Mouse (Mus musculus) spleen, adult 2 months (tissue): ENCODE measurements around the gene Macrod2. TPM values are rescaled to one million over a fixed set of nuclear protein-coding genes. Genes with fewer than 3 reads are reported as not detected.
"Not testable (repeated sequence)": the region's sequence is repeated elsewhere in the genome, so short reads cannot be mapped to it uniquely, and the experiment has no call there.

Source experiments
- DNase-seq, 2 experiments: peaks; one replicate each; pipeline versions ENCODE4 v3.0.0 to v3.0.0-alpha.2; 2012 to 2021; ENCODE audit warnings: low spot score in 2 of 2, low read depth in 1 of 2
- H3K27ac ChIP-seq: fragments of 200-500 bp; 2 replicates; pipeline ENCODE4 v1.5.1; 2012; ENCODE audit warnings: low read length, inconsistent platforms; ENCODE audit not compliant: insufficient read depth
- H3K27me3 ChIP-seq: fragments of 200-500 bp; 2 replicates; pipeline ENCODE4 v1.6.1; 2012; ENCODE audit warnings: mild to moderate bottlenecking, moderate library complexity, low read length, inconsistent platforms; ENCODE audit not compliant: control insufficient read depth, insufficient read depth
- H3K36me3 ChIP-seq: fragments of 200-500 bp; 2 replicates; pipeline ENCODE4 v1.6.1; 2012; ENCODE audit warnings: mild to moderate bottlenecking, low read length, inconsistent platforms; ENCODE audit not compliant: control insufficient read depth, insufficient read depth
- H3K4me1 ChIP-seq: fragments of 200-500 bp; 2 replicates; pipeline ENCODE4 v1.6.1; 2011; ENCODE audit warnings: inconsistent platforms; ENCODE audit not compliant: control insufficient read depth, insufficient read depth, insufficient read length
- H3K4me3 ChIP-seq: fragments of 200-500 bp; 2 replicates; pipeline ENCODE4 v1.5.1; 2011; ENCODE audit warnings: mild to moderate bottlenecking, inconsistent platforms; ENCODE audit not compliant: insufficient read depth, insufficient read length; ENCODE audit errors: extremely low read depth
- CTCF ChIP-seq: fragments of 200-500 bp; IDR thresholded peaks from 2 replicates; pipeline ENCODE4 v1.5.1; 2011; ENCODE audit warnings: mild to moderate bottlenecking, inconsistent platforms; ENCODE audit not compliant: insufficient read depth, insufficient read length, insufficient replicate concordance; ENCODE audit errors: extremely low read depth
- POLR2A ChIP-seq: fragments of 200-500 bp; IDR thresholded peaks from 2 replicates; pipeline ENCODE4 v1.6.1; 2011; ENCODE audit warnings: low read depth, low read length, inconsistent platforms
- WGBS: fragments of 180-500 bp; shearing (Covaris S2); methylation state at CpG from one replicate; pipeline ENCODE4 v1.1.7; 2018; 5-methylcytosine and 5-hydroxymethylcytosine counted together
- polyA plus RNA-seq: library from polyadenylated mRNA; depleted of rRNA; stranded (reverse); fragments of >200 nt; gene quantifications from 2 replicates; pipeline ENCODE4 v1.2.3, GENCODE M21; 2012

Gene Macrod2
- polyA plus RNA-seq, 1 experiment: 2.2 TPM

DNA sequence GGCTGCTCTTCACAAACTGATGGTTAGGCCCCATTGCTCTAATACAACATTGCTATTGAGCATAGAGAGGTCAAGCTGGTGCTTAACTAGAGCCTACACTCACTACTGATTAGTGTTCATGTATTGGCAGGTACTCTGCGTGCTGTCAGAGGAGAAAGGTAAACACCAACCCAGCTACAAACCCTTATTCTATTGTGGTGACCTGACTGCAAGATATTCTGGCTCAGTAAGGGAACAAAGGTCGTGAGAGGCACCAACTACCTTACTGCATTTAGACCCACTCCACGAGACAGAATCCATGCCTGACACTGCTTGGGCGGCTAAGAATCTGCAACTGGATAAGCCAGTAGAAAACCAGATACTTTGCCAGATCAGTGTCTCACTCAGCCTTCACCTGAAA lies 320.7 kb downstream of the Macrod2 start:
- no peaks in the 10 kb centered on the region for H3K4me1 ChIP-seq
- H3K36me3 ChIP-seq: no peaks in the 10 kb centered on the region
- DNase-seq: no peak
- no peak overlapping the region for H3K4me3 ChIP-seq
- H3K27ac ChIP-seq: no peak overlapping the region
- WGBS: 80% methylated on average over 4 of the region's 4 CpGs
- H3K27me3 ChIP-seq: no peaks in the 10 kb centered on the region
- TF ChIP-seq POLR2A (no peak), CTCF (no peak)

DNA sequence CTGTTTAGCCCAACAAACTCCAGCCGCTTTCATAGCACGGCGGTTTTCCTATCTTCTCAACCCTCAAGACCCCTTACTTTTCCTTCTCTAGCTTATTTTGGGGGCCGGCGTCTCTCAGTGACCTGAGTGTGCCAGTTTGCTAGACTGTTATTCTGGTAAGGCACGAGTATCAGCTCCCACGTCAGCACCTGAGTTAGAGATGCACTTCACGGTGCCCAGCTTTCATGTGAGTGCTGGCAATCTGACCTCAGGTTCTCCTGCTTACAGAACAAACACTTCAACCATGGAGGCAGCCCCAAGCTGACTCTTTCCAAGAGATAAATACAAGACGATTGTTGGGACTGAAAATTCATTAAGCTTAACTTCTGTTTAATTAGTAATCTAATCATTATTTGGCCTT lies 322.3 kb downstream of the Macrod2 start:
- 92% methylated on average over 9 of the region's 9 CpGs for WGBS
- Histone ChIP-seq H3K27me3 (no peaks in the 10 kb centered on the region), H3K4me3 (no peak overlapping the region), H3K27ac (no peak overlapping the region), H3K36me3 (no peaks in the 10 kb centered on the region), H3K4me1 (no peaks in the 10 kb centered on the region)
- no peak for TF ChIP-seq POLR2A
- no peak for TF ChIP-seq CTCF
- no peak for DNase-seq

DNA sequence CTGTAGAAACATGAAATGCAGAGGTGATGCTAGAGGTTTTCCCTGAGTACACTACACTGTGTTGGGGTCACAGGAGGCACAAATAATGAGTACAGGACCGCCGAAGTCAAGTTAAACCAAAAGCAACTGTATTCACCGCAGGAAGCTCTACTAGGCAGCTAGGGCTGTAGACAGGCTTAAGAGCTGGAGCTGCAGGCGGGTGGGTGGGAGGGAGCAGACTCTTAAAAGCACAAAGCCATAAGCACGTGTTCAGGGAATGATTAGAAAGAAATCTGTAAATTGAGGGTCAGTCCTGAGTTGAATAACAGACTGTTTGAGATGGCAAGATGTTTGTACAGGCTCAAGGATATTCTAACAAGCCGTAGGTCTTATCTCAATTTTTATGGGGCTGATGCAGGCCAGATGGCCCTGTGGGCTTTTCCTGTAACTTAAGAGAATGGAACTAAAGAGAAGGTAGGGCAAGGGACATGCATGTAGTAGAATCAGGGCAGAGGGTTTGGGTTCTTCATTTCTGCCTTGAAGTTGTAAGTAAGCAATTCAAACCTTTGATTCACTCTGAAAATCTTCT lies 337.6 kb downstream of the Macrod2 start:
- no peaks in the 10 kb centered on the region for H3K27me3 ChIP-seq
- 84% methylated on average over 6 of the region's 6 CpGs for WGBS
- H3K27ac ChIP-seq: no peak overlapping the region
- H3K4me3 ChIP-seq: no peak overlapping the region
- TF ChIP-seq POLR2A: no peak
- no peak for TF ChIP-seq CTCF
- DNase-seq: no peak
- H3K4me1 ChIP-seq: no peaks in the 10 kb centered on the region
- no peaks in the 10 kb centered on the region for H3K36me3 ChIP-seq

DNA sequence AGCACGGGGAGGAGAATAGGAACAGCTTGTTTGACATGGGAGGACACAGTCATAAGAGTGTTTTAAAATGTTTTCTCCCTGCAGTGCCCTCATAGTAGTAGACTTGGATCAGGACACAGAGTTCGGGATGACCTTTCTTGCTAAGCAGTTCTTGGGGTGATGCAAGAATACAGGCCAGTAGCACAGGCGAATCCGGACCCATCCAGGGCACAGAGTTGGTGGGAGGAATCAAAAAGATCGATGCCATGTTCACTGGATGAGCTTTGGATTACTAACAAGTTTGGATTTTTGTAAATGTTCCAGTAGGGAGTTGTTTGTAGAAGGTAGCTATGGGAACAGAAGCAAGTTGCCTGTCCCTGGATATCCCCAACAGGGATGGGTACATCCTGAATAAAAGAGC lies 345.4 kb downstream of the Macrod2 start:
- Histone ChIP-seq H3K27me3 (no peaks in the 10 kb centered on the region), H3K36me3 (no peaks in the 10 kb centered on the region), H3K27ac (no peak overlapping the region), H3K4me1 (no peaks in the 10 kb centered on the region), H3K4me3 (no peak overlapping the region)
- WGBS: 84% methylated on average over 5 of the region's 5 CpGs
- TF ChIP-seq POLR2A (no peak), CTCF (no peak)
- DNase-seq: no peak

DNA sequence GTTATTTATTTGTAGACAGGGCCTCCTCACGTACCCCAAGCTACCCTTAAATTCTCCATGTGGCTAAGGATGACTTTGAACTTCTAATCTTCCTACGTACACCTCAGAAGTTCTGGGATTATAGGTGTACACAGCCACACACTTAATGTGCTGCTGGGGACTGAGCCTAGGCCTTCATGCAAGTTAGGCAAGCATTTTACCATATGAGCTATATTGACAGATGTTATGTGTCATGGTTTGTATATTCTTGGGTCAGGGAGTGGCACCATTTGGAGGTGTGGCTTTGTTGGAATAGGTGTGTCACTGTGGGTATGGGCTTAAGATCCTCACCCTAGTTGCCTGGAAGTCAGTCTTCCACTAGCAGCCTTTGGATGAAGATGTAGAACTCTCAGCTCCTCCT lies 347.8 kb downstream of the Macrod2 start:
- not testable (repeated sequence) for DNase-seq, H3K36me3 ChIP-seq, H3K4me3 ChIP-seq, H3K27me3 ChIP-seq, H3K27ac ChIP-seq, H3K4me1 ChIP-seq
- WGBS: 76% methylated on average over 2 of the region's 2 CpGs

DNA sequence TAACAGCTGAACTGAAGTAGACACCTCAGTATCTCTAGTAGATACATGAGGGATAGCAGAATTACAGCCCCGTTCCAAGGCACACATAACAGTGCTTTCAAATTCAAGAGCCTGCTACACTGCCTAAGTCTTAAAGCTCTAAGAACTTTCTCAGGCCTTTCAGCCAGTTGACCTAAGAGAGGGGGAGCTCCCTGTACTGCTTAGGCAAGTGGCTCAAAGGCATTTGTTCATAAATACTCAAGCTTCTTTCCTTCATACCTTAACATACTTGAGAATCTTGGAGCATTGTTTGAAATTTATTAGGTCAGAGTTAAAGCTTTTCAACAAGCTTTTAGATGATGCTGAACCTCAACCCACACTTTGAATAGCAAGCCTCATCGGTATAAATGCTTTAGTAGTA lies 363.8 kb downstream of the Macrod2 start:
- Histone ChIP-seq H3K27me3 (no peaks in the 10 kb centered on the region), H3K27ac (no peak overlapping the region), H3K36me3 (no peaks in the 10 kb centered on the region), H3K4me1 (no peaks in the 10 kb centered on the region), H3K4me3 (no peak overlapping the region)
- 84% methylated on average over 2 of the region's 2 CpGs for WGBS
- TF ChIP-seq CTCF (no peak), POLR2A (no peak)
- no peak for DNase-seq

DNA sequence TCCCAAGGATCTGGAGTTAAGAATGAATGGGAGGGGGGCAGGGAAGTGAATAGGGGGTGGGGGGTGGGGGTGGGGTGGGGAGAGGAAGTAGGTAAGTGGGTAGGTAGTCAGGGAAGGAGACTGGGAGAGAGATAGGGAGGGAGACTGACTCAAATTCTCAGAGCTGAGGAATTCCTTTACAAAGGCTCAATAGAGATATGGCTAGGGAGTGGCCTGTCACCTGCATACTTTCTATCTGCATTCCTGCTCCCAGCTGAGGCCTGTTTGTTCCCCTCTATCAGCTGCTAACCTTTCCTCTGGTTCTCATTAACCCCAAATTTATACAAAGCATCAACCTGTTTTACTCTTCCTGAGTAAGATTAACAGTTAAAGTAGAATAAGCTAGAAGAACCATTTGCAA lies 364.6 kb downstream of the Macrod2 start:
- DNase-seq: no peak
- Histone ChIP-seq H3K4me3 (no peak overlapping the region), H3K27me3 (no peaks in the 10 kb centered on the region), H3K27ac (no peak overlapping the region), H3K36me3 (no peaks in the 10 kb centered on the region), H3K4me1 (no peaks in the 10 kb centered on the region)
- TF ChIP-seq CTCF: no peak
- no peak for TF ChIP-seq POLR2A
